Mouse (Mus musculus) erythroblast, embryonic 14.5 days (primary cell): Measurements from ENCODE around the gene Prr15l.

ENCODE experiments used
- GATA1 ChIP-seq: IDR thresholded peaks from 2 replicates; pipeline ENCODE4 v1.6.1; 2012; ENCODE audit warnings: low read length, inconsistent platforms, mixed read lengths
- TAL1 ChIP-seq: IDR thresholded peaks from 3 replicates; pipeline ENCODE4 v1.6.1; 2012; ENCODE audit warnings: low read length, inconsistent platforms, mixed read lengths

- no peak for TF ChIP-seq GATA1
- TF ChIP-seq TAL1 = no peak
These were observed 47.8 kb downstream of the Prr15l start for GRCm38 (mm10) chr11:96975511-96976378.
